Mouse (Mus musculus) MEL (cell line): ENCODE data around the gene Oas1f. TPM values are rescaled to one million over a fixed set of nuclear protein-coding genes. Genes with fewer than 3 reads are reported as not detected.

ENCODE experiments used
- DNase-seq: peaks from one replicate; pipeline ENCODE4 v3.0.0; 2011; ENCODE audit warnings: low read depth, low spot score
- H3K27ac ChIP-seq: 2 replicates; pipeline ENCODE4 v1.5.1; 2012; ENCODE audit warnings: low read depth, mild to moderate bottlenecking, control low read depth, low read length, moderate library complexity; ENCODE audit not compliant: control insufficient read depth
- H3K27me3 ChIP-seq, 2 experiments: fragments of 150-350 bp in 1 of 2; sonication (generic) in 1 of 2; 2 replicates each; pipeline ENCODE4 v1.6.1; 2012; ENCODE audit warnings: low read length in 2 of 2, mild to moderate bottlenecking in 2 of 2, improper control_type of control experiment in 1 of 2, moderate library complexity in 1 of 2; ENCODE audit not compliant: insufficient read depth in 2 of 2, control insufficient read depth in 1 of 2
- H3K36me3 ChIP-seq, 2 experiments: 2 replicates each; pipeline ENCODE4 v1.6.1; 2012 to 2014; ENCODE audit warnings: low read length in 2 of 2, improper control_type of control experiment in 1 of 2, inconsistent platforms in 1 of 2, mild to moderate bottlenecking in 1 of 2; ENCODE audit not compliant: insufficient read depth in 2 of 2, control insufficient read depth in 1 of 2
- H3K4me1 ChIP-seq, 2 experiments: fragments of 150-350 bp in 1 of 2; sonication (generic) in 1 of 2; 2 replicates each; pipeline ENCODE4 v1.6.1; 2012; ENCODE audit warnings: low read length in 2 of 2, improper control_type of control experiment in 1 of 2, mild to moderate bottlenecking in 1 of 2; ENCODE audit not compliant: insufficient read depth in 2 of 2, control insufficient read depth in 1 of 2
- H3K4me3 ChIP-seq, 2 experiments: fragments of 150-350 bp in 1 of 2; sonication (generic) in 1 of 2; 2 replicates each; pipeline ENCODE4 v1.5.1; 2012; ENCODE audit warnings: low read depth in 2 of 2, low read length in 2 of 2, mild to moderate bottlenecking in 2 of 2, moderate library complexity in 2 of 2, control low read depth in 1 of 2, improper control_type of control experiment in 1 of 2; ENCODE audit not compliant: control insufficient read depth in 1 of 2, insufficient read depth in 1 of 2
- H3K79me2 ChIP-seq: 2 replicates; pipeline ENCODE4 v1.6.1; 2012; ENCODE audit warnings: mild to moderate bottlenecking, low read length, moderate library complexity; ENCODE audit not compliant: control insufficient read depth, poor library complexity, insufficient read depth
- H3K9ac ChIP-seq: 2 replicates; pipeline ENCODE4 v1.6.1; 2012; ENCODE audit warnings: low read depth, mild to moderate bottlenecking, control low read depth, low read length, moderate library complexity; ENCODE audit not compliant: control insufficient read depth, poor library complexity, severe bottlenecking
- H3K9me3 ChIP-seq: fragments of 150-350 bp; sonication (generic); replicated peaks from 2 replicates; pipeline ENCODE4 v1.6.1; 2012; ENCODE audit warnings: mild to moderate bottlenecking, low read length, improper control_type of control experiment, moderate library complexity; ENCODE audit not compliant: insufficient read depth
- BHLHE40 ChIP-seq: IDR thresholded peaks from 2 replicates; pipeline ENCODE4 v1.6.1; 2012; ENCODE audit warnings: low read depth, mild to moderate bottlenecking, inconsistent platforms, low read length, improper control_type of control experiment, borderline replicate concordance
- CHD1 ChIP-seq: IDR thresholded peaks from 2 replicates; pipeline ENCODE4 v1.6.1; 2012; ENCODE audit warnings: low read depth, mild to moderate bottlenecking, inconsistent platforms, low read length, improper control_type of control experiment
- CTCF ChIP-seq, 3 experiments: IDR thresholded peaks in 2 of 3; conservative IDR thresholded peaks in 1 of 3; 2 replicates each; pipeline ENCODE4 v1.5.1; 2011 to 2012; ENCODE audit warnings: low read length in 3 of 3, low read depth in 2 of 3, mild to moderate bottlenecking in 2 of 3, improper control_type of control experiment in 1 of 3, inconsistent platforms in 1 of 3, mixed read lengths in 1 of 3, moderate library complexity in 1 of 3; ENCODE audit not compliant: control insufficient read depth in 1 of 3, insufficient read depth in 1 of 3, poor library complexity in 1 of 3, severe bottlenecking in 1 of 3
- E2F4 ChIP-seq: IDR thresholded peaks from 2 replicates; pipeline ENCODE4 v1.6.1; 2011; ENCODE audit warnings: low read depth, low read length, improper control_type of control experiment, borderline replicate concordance
- ELF1 ChIP-seq: IDR thresholded peaks from 2 replicates; pipeline ENCODE4 v1.6.1; 2014; ENCODE audit warnings: low read depth, mild to moderate bottlenecking, inconsistent platforms, low read length, improper control_type of control experiment, moderate library complexity
- ETS1 ChIP-seq: IDR thresholded peaks from 2 replicates; pipeline ENCODE4 v1.6.1; 2012; ENCODE audit warnings: low read depth, mild to moderate bottlenecking, inconsistent platforms, low read length, improper control_type of control experiment, moderate library complexity
- GABPA ChIP-seq: IDR thresholded peaks from 2 replicates; pipeline ENCODE4 v1.6.1; 2012; ENCODE audit warnings: low read depth, mild to moderate bottlenecking, inconsistent platforms, low read length, improper control_type of control experiment, moderate library complexity
- HCFC1 ChIP-seq: IDR thresholded peaks from 2 replicates; pipeline ENCODE4 v1.6.1; 2012; ENCODE audit warnings: low read depth, mild to moderate bottlenecking, inconsistent platforms, low read length, improper control_type of control experiment, moderate library complexity
- KAT2A ChIP-seq: conservative IDR thresholded peaks from 2 replicates; pipeline ENCODE4 v1.6.1; 2012; ENCODE audit warnings: low read depth, low read length, improper control_type of control experiment, inconsistent platforms
- MAFK ChIP-seq: IDR thresholded peaks from 2 replicates; pipeline ENCODE4 v1.6.1; 2011; ENCODE audit warnings: low read depth, mild to moderate bottlenecking, low read length, improper control_type of control experiment, borderline replicate concordance
- MAX ChIP-seq: IDR thresholded peaks from 2 replicates; pipeline ENCODE4 v1.6.1; 2011; ENCODE audit warnings: low read length, improper control_type of control experiment
- MXI1 ChIP-seq: IDR thresholded peaks from 2 replicates; pipeline ENCODE4 v1.6.1; 2011; ENCODE audit warnings: mild to moderate bottlenecking, low read depth, low read length, improper control_type of control experiment
- MYB ChIP-seq: IDR thresholded peaks from 2 replicates; pipeline ENCODE4 v1.6.1; 2011; ENCODE audit warnings: mild to moderate bottlenecking, low read depth, low read length, improper control_type of control experiment
- MYC ChIP-seq: IDR thresholded peaks from 2 replicates; pipeline ENCODE4 v1.6.1; 2011; ENCODE audit warnings: low read depth, mild to moderate bottlenecking, low read length, improper control_type of control experiment, moderate library complexity
- NELFE ChIP-seq: IDR thresholded peaks from 2 replicates; pipeline ENCODE4 v1.6.1; 2011; ENCODE audit warnings: low read depth, low read length, improper control_type of control experiment
- POLR2AphosphoS5 ChIP-seq: IDR thresholded peaks from 2 replicates; pipeline ENCODE4 v1.6.1; 2012; ENCODE audit warnings: low read depth, borderline replicate concordance, mild to moderate bottlenecking, inconsistent platforms, low read length, moderate library complexity, mixed read lengths
- RAD21 ChIP-seq: IDR thresholded peaks from 2 replicates; pipeline ENCODE4 v1.6.1; 2011; ENCODE audit warnings: mild to moderate bottlenecking, low read depth, low read length, improper control_type of control experiment
- RCOR1 ChIP-seq: IDR thresholded peaks from 2 replicates; pipeline ENCODE4 v1.6.1; 2012; ENCODE audit warnings: low read depth, mild to moderate bottlenecking, inconsistent platforms, low read length, improper control_type of control experiment
- SMC3 ChIP-seq: IDR thresholded peaks from 2 replicates; pipeline ENCODE4 v1.6.1; 2011; ENCODE audit warnings: low read depth, low read length, improper control_type of control experiment
- TAL1 ChIP-seq: IDR thresholded peaks from 2 replicates; pipeline ENCODE4 v1.6.1; 2012; ENCODE audit warnings: mild to moderate bottlenecking, inconsistent platforms, low read length, moderate library complexity, mixed read lengths
- TCF12 ChIP-seq: IDR thresholded peaks from 2 replicates; pipeline ENCODE4 v1.6.1; 2014; ENCODE audit warnings: low read depth, mild to moderate bottlenecking, inconsistent platforms, low read length, improper control_type of control experiment, moderate library complexity
- UBTF ChIP-seq: IDR thresholded peaks from 2 replicates; pipeline ENCODE4 v1.6.1; 2012; ENCODE audit warnings: low read depth, mild to moderate bottlenecking, inconsistent platforms, low read length, improper control_type of control experiment, moderate library complexity, borderline replicate concordance; ENCODE audit not compliant: insufficient read depth
- USF1 ChIP-seq: IDR thresholded peaks from 2 replicates; pipeline ENCODE4 v1.6.1; 2014; ENCODE audit warnings: low read depth, mild to moderate bottlenecking, inconsistent platforms, low read length, improper control_type of control experiment, moderate library complexity
- USF2 ChIP-seq, 2 experiments: IDR thresholded peaks; 2 replicates each; pipeline ENCODE4 v1.6.1; 2011 to 2012; ENCODE audit warnings: improper control_type of control experiment in 2 of 2, low read length in 2 of 2, borderline replicate concordance in 1 of 2, inconsistent platforms in 1 of 2, low read depth in 1 of 2, mild to moderate bottlenecking in 1 of 2; ENCODE audit not compliant: insufficient read depth in 1 of 2
- ZC3H11A ChIP-seq: IDR thresholded peaks from 2 replicates; pipeline ENCODE4 v1.6.1; 2012; ENCODE audit warnings: low read depth, mild to moderate bottlenecking, inconsistent platforms, low read length, improper control_type of control experiment
- ZKSCAN1 ChIP-seq: IDR thresholded peaks from 2 replicates; pipeline ENCODE4 v1.6.1; 2012; ENCODE audit warnings: low read depth, mild to moderate bottlenecking, inconsistent platforms, low read length, improper control_type of control experiment, moderate library complexity
- ZNF384 ChIP-seq: IDR thresholded peaks from 2 replicates; pipeline ENCODE4 v1.6.1; 2012; ENCODE audit warnings: low read depth, mild to moderate bottlenecking, inconsistent platforms, low read length, improper control_type of control experiment
- polyA plus RNA-seq, 2 experiments: library from polyadenylated mRNA; stranded (reverse) in 1 of 2; unstranded in 1 of 2; fragments of >175 nt in 1 of 2; fragments of >200 nt in 1 of 2; gene quantifications; 2 replicates each; pipeline versions ENCODE4 v1.2.1 to v1.2.4; 2012; ENCODE audit warnings: low replicate concordance in 2 of 2, low read depth in 1 of 2; ENCODE audit not compliant: insufficient read length in 2 of 2, insufficient read depth in 1 of 2, missing spikeins in 1 of 2
- total RNA-seq: library from RNA; depleted of rRNA; stranded (reverse); fragments of 300-350 nt; gene quantifications from 2 replicates; pipeline ENCODE4 v1.2.3, GENCODE M21; 2012

The Oas1f gene
- total and polyA plus RNA-seq, 3 experiments, result not detected

- no peak overlapping the region for H3K9ac ChIP-seq
- no peaks in the 10 kb centered on the region for H3K79me2 ChIP-seq
- TF ChIP-seq USF2 (IDR thresholded peaks at IDR 0.05; ENCODE audit: borderline replicate concordance in 1 of 2, insufficient read depth in 1 of 2, low read depth in 1 of 2, low read length in 2 of 2) (no peak), TAL1 (no peak), MXI1 (no peak), MAX (no peak), TCF12 (no peak)
- H3K27ac ChIP-seq, result no peak overlapping the region
- DNase-seq, result no peak
- H3K4me3 ChIP-seq, result no peak overlapping the region
- no peaks in the 10 kb centered on the region for H3K36me3 ChIP-seq
- no peaks in the 10 kb centered on the region for H3K9me3 ChIP-seq
- no peaks in the 10 kb centered on the region for H3K4me1 ChIP-seq
- peaks cover 3 to 10% of the 10 kb centered on the region in 2 experiments for H3K27me3 ChIP-seq
Measured at GRCm38 (mm10) chr5:120833335-120834280, 13.6 kb upstream of the Oas1f start.

- Histone ChIP-seq H3K79me2 (no peaks in the 10 kb centered on the region), H3K9me3 (no peaks in the 10 kb centered on the region), H3K9ac (no peak overlapping the region), H3K27me3 (peaks cover 3 to 10% of the 10 kb centered on the region in 2 experiments), H3K36me3 (no peaks in the 10 kb centered on the region), H3K4me3 (no peak overlapping the region), H3K4me1 (no peaks in the 10 kb centered on the region), H3K27ac (no peak overlapping the region)
- peak; percentile 52 for DNase-seq
- peak; percentile 31; the same call in 1 of the 2 replicates for TF ChIP-seq ZC3H11A
- no peak for TF ChIP-seq BHLHE40
- TF ChIP-seq GABPA, result no peak
- peak; percentile 70 to 93 (median 74) for TF ChIP-seq CTCF (IDR thresholded peaks at IDR 0.05 in 2 of 3, conservative IDR thresholded peaks at IDR 0.05 in 1 of 3; ENCODE audit: control insufficient read depth in 1 of 3, insufficient read depth in 1 of 3, low read depth in 2 of 3, low read length in 3 of 3, poor library complexity in 1 of 3, severe bottlenecking in 1 of 3)
- no peak for TF ChIP-seq MXI1
- TF ChIP-seq CHD1, result no peak
- TF ChIP-seq SMC3, result peak; percentile 52
- TF ChIP-seq NELFE, result no peak
- no peak for TF ChIP-seq RCOR1
- TF ChIP-seq MAFK, result no peak
- TF ChIP-seq RAD21, result peak; percentile 61
- no peak for TF ChIP-seq E2F4
- TF ChIP-seq POLR2AphosphoS5, result no peak
- TF ChIP-seq TAL1, result no peak
- TF ChIP-seq MYC, result no peak
- no peak for TF ChIP-seq ELF1
- no peak for TF ChIP-seq KAT2A
- no peak for TF ChIP-seq MYB
- TF ChIP-seq USF1, result no peak
- no peak for TF ChIP-seq HCFC1
- TF ChIP-seq ZKSCAN1, result no peak
- TF ChIP-seq ZNF384, result no peak
- TF ChIP-seq UBTF, result no peak
- TF ChIP-seq ETS1, result no peak
Measured at GRCm38 (mm10) chr5:120836731-120837585, 10.2 kb upstream of the Oas1f start.
